Mouse (Mus musculus): ENCODE measurements around the gene Cldnd1.

DNA sequence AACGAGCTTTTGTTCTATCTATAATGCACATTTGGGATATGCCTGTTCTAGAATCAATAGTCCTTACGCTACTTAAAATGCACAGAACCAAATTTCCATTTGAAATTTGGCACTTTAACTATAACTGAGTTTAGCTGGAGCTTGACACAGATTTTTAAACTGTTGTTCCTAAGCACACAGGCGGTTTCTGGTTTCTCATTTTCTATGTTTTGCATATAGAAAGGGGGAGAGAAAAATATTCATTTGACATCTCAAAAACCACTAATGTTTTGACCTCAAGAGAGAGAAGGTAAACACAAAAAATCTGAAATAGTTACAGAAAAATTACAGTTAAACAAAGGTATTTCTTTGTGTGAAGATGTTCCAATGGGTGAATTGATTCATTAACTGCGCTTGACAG is 18.2 kb upstream of the Cldnd1 start:
- no peak for TF ChIP-seq CTCF (IDR thresholded peaks at IDR 0.05; ENCODE audit: low read depth)
- no peak for TF ChIP-seq EP300 (IDR thresholded peaks at IDR 0.05; ENCODE audit: low read depth)

All from heart, postnatal 0 days (tissue).